Comparison of ENCODE assay signal across 8 mouse cellular contexts in the genomic region with DNA sequence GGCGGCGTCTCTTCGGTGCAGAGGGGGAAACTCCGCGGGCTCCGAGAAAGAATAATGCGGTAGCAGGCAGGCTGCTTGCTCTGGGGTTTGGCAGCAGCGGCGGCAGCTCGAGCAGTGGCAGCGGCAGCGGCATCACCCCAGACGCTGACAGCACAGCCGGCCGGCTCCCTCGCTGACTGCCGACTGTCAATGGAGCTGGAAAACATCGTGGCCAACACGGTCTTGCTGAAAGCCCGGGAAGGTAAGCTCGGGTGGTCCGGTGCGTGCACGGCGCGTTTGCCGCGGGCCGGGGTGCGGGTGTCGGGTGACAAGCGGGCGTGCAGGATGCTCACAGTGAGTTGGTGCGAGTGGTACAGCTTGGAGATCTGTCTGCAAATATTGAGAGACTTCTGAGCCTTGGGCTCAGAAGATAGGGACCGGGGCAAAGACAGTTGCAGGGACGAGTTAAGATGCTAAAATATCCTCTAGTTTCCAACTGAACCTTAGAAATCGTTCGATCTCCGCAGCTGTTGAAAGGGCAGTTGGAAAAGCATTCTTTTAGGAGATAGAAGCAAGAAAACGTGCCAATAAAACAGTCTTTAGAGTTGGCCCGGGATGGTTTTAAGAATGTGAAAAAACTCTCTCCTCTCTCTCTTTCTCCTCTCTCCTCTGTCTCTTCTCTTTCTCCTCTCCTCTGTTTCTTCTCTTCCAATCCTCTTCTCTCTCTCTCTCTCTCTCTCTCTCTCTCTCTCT. TPM values are rescaled to one million over a fixed set of nuclear protein-coding genes. Genes with fewer than 3 reads are reported as not detected.
DNase-seq lines count a peak whose midpoint lies in the region; ATAC-seq lines count a peak whose summit lies in the region.

No protein-coding gene starts in this region.

- no peaks in the 10 kb centered on the region for H3K27me3 ChIP-seq in hindbrain, embryonic 15.5 days

- peak overlapping the region; percentile 89 for H3K9ac ChIP-seq in hindbrain, embryonic 15.5 days

- peaks cover 24% of the 10 kb centered on the region for H3K4me1 ChIP-seq in hindbrain, embryonic 15.5 days (replicated peaks)

- H3K4me2 ChIP-seq in hindbrain, embryonic 15.5 days, result peak overlapping the region; percentile 76

- peak overlapping the region; percentile 97 for H3K27ac ChIP-seq in hindbrain, embryonic 15.5 days (replicated peaks)

- no peaks in the 10 kb centered on the region for H3K9me3 ChIP-seq in hindbrain, embryonic 15.5 days

- H3K4me3 ChIP-seq in hindbrain, embryonic 15.5 days, result peak overlapping the region; percentile 97

- under 1% methylated on average over 40 of the region's 41 CpGs for WGBS in hindbrain, embryonic 15.5 days

- H3K36me3 ChIP-seq in hindbrain, embryonic 15.5 days, result no peaks in the 10 kb centered on the region

- DNase-seq in embryo, embryonic 10 days (ENCODE audit: low spot score), result peak; percentile 72
- DNase-seq in embryo, embryonic 10.5 days (ENCODE audit: low spot score), result no peak
- DNase-seq in urinary bladder, adult 18-20 months (ENCODE audit: low spot score in 2 of 2), result peak; percentile 12 to 57
- DNase-seq in urinary bladder, postnatal 14 days (ENCODE audit: low spot score), result no peak
- DNase-seq in forelimb bud, embryonic 11.5 days (ENCODE audit: low read depth, low spot score), result peak; percentile 48
- peak; percentile 62 for DNase-seq in testis, postnatal 10 days (ENCODE audit: low spot score)

- peak; percentile 79 for ATAC-seq in hindbrain, embryonic 15.5 days (ENCODE audit: low FRiP score, low read depth)
- ATAC-seq in megakaryocyte progenitor cell, adult 5-6 weeks (replicated peaks; ENCODE audit: poor library complexity), result peak; percentile 9

RNA-seq across cellular contexts. Expression of a gene that starts 1.0 kb away (rescaled TPM):
- 1.6 and 2.0 TPM in 2 replicates for polyA plus RNA-seq in hindbrain, embryonic 15.5 days (2015; fragmentation: Nextera tagmentation; extraction: Ambion mirVana)
- 0.81 and 0.96 TPM in 2 replicates for total RNA-seq in megakaryocyte progenitor cell, adult 5-6 weeks (2015)
- total RNA-seq in megakaryocyte progenitor cell, adult 5-6 weeks (2017), result 0.88 and 3.3 TPM in 2 replicates

RNA-seq across cellular contexts. Expression of a gene that starts 16.2 kb away (rescaled TPM):
- 109 and 112 TPM in 2 replicates for polyA plus RNA-seq in hindbrain, embryonic 15.5 days (2015; fragmentation: Nextera tagmentation; extraction: Ambion mirVana)
- total RNA-seq in megakaryocyte progenitor cell, adult 5-6 weeks (2015), result 147 and 165 TPM in 2 replicates
- 117 and 123 TPM in 2 replicates for total RNA-seq in megakaryocyte progenitor cell, adult 5-6 weeks (2017)

RNA-seq across cellular contexts. Expression of a gene that starts 29.3 kb away (rescaled TPM):
- 12.5 and 12.8 TPM in 2 replicates for polyA plus RNA-seq in hindbrain, embryonic 15.5 days (2015; fragmentation: Nextera tagmentation; extraction: Ambion mirVana)
- 2.6 and 4.3 TPM in 2 replicates for total RNA-seq in megakaryocyte progenitor cell, adult 5-6 weeks (2015)
- 1.3 and 1.5 TPM in 2 replicates for total RNA-seq in megakaryocyte progenitor cell, adult 5-6 weeks (2017)

Comparison
In these comparisons a context has a peak if more than half of its experiments do, and no peak if none do; other contexts are left out.
1. DNase-seq: peak in embryo, embryonic 10 days (single experiment), urinary bladder, adult 18-20 months (2 of 2), forelimb bud, embryonic 11.5 days (single experiment) and testis, postnatal 10 days (single experiment); none in embryo, embryonic 10.5 days (single experiment) and urinary bladder, postnatal 14 days (single experiment).